Mouse (Mus musculus) olfactory bulb, adult 2 months (tissue): ENCODE measurements at regions not wholly inside any gene's neighbourhood (a gene's known extent, or its start where the extent isn't known, plus 50 kb on each side); places are given as distances from the start of the nearest gene placed in this dataset.

ENCODE experiments used
- CTCF ChIP-seq: fragments of 200-500 bp; IDR thresholded peaks from 2 replicates; pipeline ENCODE4 v1.5.1; 2012; ENCODE audit warnings: low read depth, mild to moderate bottlenecking, low read length, moderate library complexity; ENCODE audit not compliant: insufficient read depth
- POLR2A ChIP-seq: fragments of 200-500 bp; IDR thresholded peaks from 2 replicates; pipeline ENCODE4 v1.6.1; 2012; ENCODE audit warnings: mild to moderate bottlenecking, low read depth, low read length, moderate library complexity; ENCODE audit not compliant: insufficient read depth

DNA sequence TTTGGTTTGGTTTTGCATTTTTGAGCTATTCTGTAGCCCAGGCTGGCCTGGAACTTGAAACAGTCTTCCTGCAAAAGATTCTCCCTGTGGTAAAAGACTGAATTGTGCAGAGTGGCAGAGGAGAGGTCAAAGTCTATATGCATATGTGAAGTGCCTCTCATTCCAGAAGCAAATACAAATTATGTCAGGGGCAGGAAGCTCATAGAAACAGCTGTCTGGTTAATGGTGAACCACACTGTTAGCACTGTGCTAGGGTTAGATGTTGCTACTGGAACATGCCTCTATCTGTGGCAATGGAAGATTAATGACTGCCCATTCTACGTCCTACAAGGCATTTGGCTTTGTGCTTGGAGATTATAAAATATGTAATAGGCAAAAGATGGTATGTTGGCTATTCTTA is 144.4 kb upstream of the Slc35f3 start:
- TF ChIP-seq CTCF (no peak), POLR2A (no peak)
